In the genomic region with DNA sequence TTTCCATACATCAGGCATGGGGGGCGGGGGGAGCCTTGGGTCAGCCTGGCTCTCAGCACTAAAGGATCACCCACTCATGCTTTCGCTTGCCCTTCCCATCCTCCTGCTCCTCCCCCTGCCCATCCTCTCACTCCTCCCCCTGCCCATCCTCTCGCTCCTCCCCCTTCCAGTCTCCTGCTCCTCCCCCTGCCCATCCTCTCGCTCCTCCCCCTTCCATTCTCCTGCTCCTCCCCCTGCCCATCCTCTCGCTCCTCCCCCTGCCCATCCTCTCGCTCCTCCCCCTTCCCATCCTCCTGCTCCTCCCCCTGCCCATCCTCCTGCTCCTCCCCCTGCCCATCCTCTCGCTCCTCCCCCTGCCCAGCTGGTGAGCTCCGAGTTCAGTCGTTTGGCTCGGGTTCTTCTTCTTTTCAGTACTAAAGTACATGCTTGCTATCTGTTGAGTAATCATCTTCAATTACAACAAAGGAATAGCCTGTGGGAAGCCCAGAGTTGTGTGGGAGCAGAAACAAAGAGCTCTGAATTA, we compare ENCODE assay signal across 8 mouse cellular contexts. TPM values are rescaled to one million over a fixed set of nuclear protein-coding genes. Genes with fewer than 3 reads are reported as not detected.
DNase-seq lines count a peak whose midpoint lies in the region; ATAC-seq and TF ChIP-seq lines count a peak whose summit lies in the region.

No protein-coding gene starts in this region.

- TF ChIP-seq CTCF in thymus, adult 2 months (IDR thresholded peaks at IDR 0.05; ENCODE audit: borderline replicate concordance, control insufficient read depth, extremely low read depth, insufficient read depth, low read length, poor library complexity): no peak

- no peaks in the 10 kb centered on the region for H3K27me3 ChIP-seq in embryonic facial prominence, embryonic 15.5 days
- H3K27me3 ChIP-seq in heart, embryonic 10.5 days (ENCODE audit: insufficient read depth, poor library complexity, severe bottlenecking): no peaks in the 10 kb centered on the region
- no peaks in the 10 kb centered on the region for H3K27me3 ChIP-seq in kidney, embryonic 14.5 days (ENCODE audit: control insufficient read depth, insufficient read depth, low read length)
- H3K27me3 ChIP-seq in neural tube, embryonic 12.5 days (replicated peaks): no peaks in the 10 kb centered on the region
- H3K27me3 ChIP-seq in thymus, adult 2 months (ENCODE audit: control insufficient read depth, insufficient read depth, low read length): no peaks in the 10 kb centered on the region

- H3K36me3 ChIP-seq in embryonic facial prominence, embryonic 15.5 days: no peaks in the 10 kb centered on the region
- no peaks in the 10 kb centered on the region for H3K36me3 ChIP-seq in heart, embryonic 10.5 days
- no peaks in the 10 kb centered on the region for H3K36me3 ChIP-seq in kidney, embryonic 14.5 days (ENCODE audit: control insufficient read depth, insufficient read depth, low read length)
- H3K36me3 ChIP-seq in neural tube, embryonic 12.5 days: no peaks in the 10 kb centered on the region
- no peaks in the 10 kb centered on the region for H3K36me3 ChIP-seq in thymus, adult 2 months (ENCODE audit: control insufficient read depth, insufficient read depth, low read length)

- H3K27ac ChIP-seq in embryonic facial prominence, embryonic 15.5 days (replicated peaks): peak overlapping the region; percentile 51; the same call in 1 of the 2 replicates
- H3K27ac ChIP-seq in heart, embryonic 10.5 days: peak overlapping the region; percentile 73
- H3K27ac ChIP-seq in kidney, embryonic 14.5 days (ENCODE audit: low read depth, low read length): 0 out of 2 replicates have a peak overlapping the region, but pooled peaks have one; percentile 39
- H3K27ac ChIP-seq in neural tube, embryonic 12.5 days: no peak overlapping the region
- H3K27ac ChIP-seq in thymus, adult 2 months (ENCODE audit: control insufficient read depth, insufficient read depth, low read length): peak overlapping the region; percentile 43; the same call in 1 of the 2 replicates

- no peak for TF ChIP-seq POLR2A in thymus, adult 2 months (IDR thresholded peaks at IDR 0.05; ENCODE audit: control insufficient read depth, extremely low read depth, insufficient read depth, low read length, poor library complexity)

- H3K9ac ChIP-seq in embryonic facial prominence, embryonic 15.5 days: no peak overlapping the region
- H3K9ac ChIP-seq in kidney, embryonic 14.5 days (ENCODE audit: low read depth, low read length): no peak overlapping the region
- H3K9ac ChIP-seq in neural tube, embryonic 12.5 days: no peak overlapping the region

- peak; percentile 26 to 77 for DNase-seq in urinary bladder, adult 18-20 months (ENCODE audit: low spot score in 2 of 2)
- DNase-seq in urinary bladder, adult 2 months (ENCODE audit: low spot score): no peak
- peak; percentile 94 for DNase-seq in heart, embryonic 10.5 days (ENCODE audit: low spot score)
- peak; percentile 68 to 75 for DNase-seq in lung, adult 18-20 months
- DNase-seq in thymus, adult 2 months: peak; percentile 45

- peak; percentile 71 for ATAC-seq in embryonic facial prominence, embryonic 15.5 days (ENCODE audit: insufficient number of reproducible peaks, low FRiP score, low TSS enrichment, low read depth)
- peak; percentile 67 for ATAC-seq in kidney, embryonic 14.5 days (ENCODE audit: low FRiP score, low TSS enrichment)
- peak; percentile 63; the same call in 1 of the 2 replicates for ATAC-seq in neural tube, embryonic 12.5 days (ENCODE audit: low FRiP score, low read depth)

- H3K4me1 ChIP-seq in embryonic facial prominence, embryonic 15.5 days: peaks cover 9% of the 10 kb centered on the region
- H3K4me1 ChIP-seq in heart, embryonic 10.5 days: peaks cover 22% of the 10 kb centered on the region
- 0 out of 2 replicates have a peak, but pooled peaks cover 5% of the 10 kb centered on the region for H3K4me1 ChIP-seq in kidney, embryonic 14.5 days (ENCODE audit: control insufficient read depth, insufficient read depth, low read length)
- no peaks in the 10 kb centered on the region for H3K4me1 ChIP-seq in neural tube, embryonic 12.5 days
- peaks cover 7% of the 10 kb centered on the region; the same call in 1 of the 2 replicates for H3K4me1 ChIP-seq in thymus, adult 2 months (replicated peaks; ENCODE audit: control insufficient read depth, insufficient read depth, low read length)

- peak overlapping the region; percentile 23 for H3K4me3 ChIP-seq in embryonic facial prominence, embryonic 15.5 days (replicated peaks)
- peak overlapping the region; percentile 52 for H3K4me3 ChIP-seq in heart, embryonic 10.5 days
- H3K4me3 ChIP-seq in kidney, embryonic 14.5 days (ENCODE audit: low read length): peak overlapping the region; percentile 28; the same call in 1 of the 2 replicates
- no peak overlapping the region for H3K4me3 ChIP-seq in neural tube, embryonic 12.5 days
- H3K4me3 ChIP-seq in thymus, adult 2 months (ENCODE audit: control insufficient read depth, insufficient read depth, low read length): no peak overlapping the region

- 2% methylated on average over 8 of the region's 10 CpGs for WGBS in embryonic facial prominence, embryonic 15.5 days
- 2% methylated on average over 9 of the region's 10 CpGs for WGBS in heart, embryonic 10.5 days
- 2% methylated on average over 7 of the region's 10 CpGs for WGBS in kidney, embryonic 14.5 days
- WGBS in neural tube, embryonic 12.5 days: 5% methylated on average over 10 of the region's 10 CpGs
- WGBS in thymus, adult 2 months: 6% methylated on average over 8 of the region's 10 CpGs

- no peaks in the 10 kb centered on the region for H3K9me3 ChIP-seq in embryonic facial prominence, embryonic 15.5 days (replicated peaks)
- H3K9me3 ChIP-seq in heart, embryonic 10.5 days: no peaks in the 10 kb centered on the region
- H3K9me3 ChIP-seq in kidney, embryonic 14.5 days (ENCODE audit: control insufficient read depth, low read length): no peaks in the 10 kb centered on the region
- no peaks in the 10 kb centered on the region for H3K9me3 ChIP-seq in neural tube, embryonic 12.5 days

- H3K4me2 ChIP-seq in embryonic facial prominence, embryonic 15.5 days (replicated peaks): peak overlapping the region; percentile 43
- H3K4me2 ChIP-seq in kidney, embryonic 14.5 days (replicated peaks; ENCODE audit: low read depth, low read length): peak overlapping the region; percentile 40
- peak overlapping the region; percentile 42 for H3K4me2 ChIP-seq in neural tube, embryonic 12.5 days (replicated peaks)

RNA-seq across cellular contexts. Expression of a gene that starts 8.0 kb away (rescaled TPM):
- polyA plus RNA-seq in urinary bladder, adult 2 months (2012; rRNA removed): 43.9 and 48.9 TPM in 2 replicates
- 119 and 125 TPM in 2 replicates for polyA plus RNA-seq in embryonic facial prominence, embryonic 15.5 days (2015; fragmentation: Nextera tagmentation; extraction: Ambion mirVana)
- 174 and 196 TPM in 2 replicates for polyA plus RNA-seq in heart, embryonic 10.5 days (2016; fragmentation: Nextera tagmentation; extraction: Ambion mirVana)
- polyA plus RNA-seq in kidney, embryonic 14.5 days (2014; fragmentation: Nextera tagmentation; extraction: Ambion mirVana): 180 and 182 TPM in 2 replicates
- 187 and 191 TPM in 2 replicates for polyA plus RNA-seq in neural tube, embryonic 12.5 days (2016; fragmentation: Nextera tagmentation; extraction: Ambion mirVana)
- polyA plus RNA-seq in thymus, adult 2 months (2012; rRNA removed): 131 and 133 TPM in 2 replicates

RNA-seq across cellular contexts. Expression of a gene that starts 35.1 kb away (rescaled TPM):
- polyA plus RNA-seq in urinary bladder, adult 2 months (2012; rRNA removed): 67.8 and 74.1 TPM in 2 replicates
- polyA plus RNA-seq in embryonic facial prominence, embryonic 15.5 days (2015; fragmentation: Nextera tagmentation; extraction: Ambion mirVana): 57.5 and 64.2 TPM in 2 replicates
- 40.0 and 54.7 TPM in 2 replicates for polyA plus RNA-seq in heart, embryonic 10.5 days (2016; fragmentation: Nextera tagmentation; extraction: Ambion mirVana)
- 39.5 and 63.9 TPM in 2 replicates for polyA plus RNA-seq in kidney, embryonic 14.5 days (2014; fragmentation: Nextera tagmentation; extraction: Ambion mirVana)
- polyA plus RNA-seq in neural tube, embryonic 12.5 days (2016; fragmentation: Nextera tagmentation; extraction: Ambion mirVana): 77.0 and 80.6 TPM in 2 replicates
- polyA plus RNA-seq in thymus, adult 2 months (2012; rRNA removed): 29.3 and 37.0 TPM in 2 replicates

RNA-seq across cellular contexts. Expression of a gene that starts 35.1 kb away (rescaled TPM):
- polyA plus RNA-seq in urinary bladder, adult 2 months (2012; rRNA removed): 0.30 and 0.32 TPM in 2 replicates
- 1.3 and 2.2 TPM in 2 replicates for polyA plus RNA-seq in embryonic facial prominence, embryonic 15.5 days (2015; fragmentation: Nextera tagmentation; extraction: Ambion mirVana)
- 0.27 and 0.28 TPM in 2 replicates for polyA plus RNA-seq in heart, embryonic 10.5 days (2016; fragmentation: Nextera tagmentation; extraction: Ambion mirVana)
- polyA plus RNA-seq in kidney, embryonic 14.5 days (2014; fragmentation: Nextera tagmentation; extraction: Ambion mirVana): 0.46 and 1.4 TPM in 2 replicates
- 0.51 and 0.57 TPM in 2 replicates for polyA plus RNA-seq in neural tube, embryonic 12.5 days (2016; fragmentation: Nextera tagmentation; extraction: Ambion mirVana)
- polyA plus RNA-seq in thymus, adult 2 months (2012; rRNA removed): 83.5 and 85.5 TPM in 2 replicates

RNA-seq across cellular contexts. Expression of a gene that starts 35.9 kb away (rescaled TPM):
- 0.04 and 0.07 TPM in 2 replicates for polyA plus RNA-seq in urinary bladder, adult 2 months (2012; rRNA removed)
- 0.14 and 0.27 TPM in 2 replicates for polyA plus RNA-seq in embryonic facial prominence, embryonic 15.5 days (2015; fragmentation: Nextera tagmentation; extraction: Ambion mirVana)
- polyA plus RNA-seq in heart, embryonic 10.5 days (2016; fragmentation: Nextera tagmentation; extraction: Ambion mirVana): 0.19 and 0.37 TPM in 2 replicates
- 0.07 and 0.22 TPM in 2 replicates for polyA plus RNA-seq in kidney, embryonic 14.5 days (2014; fragmentation: Nextera tagmentation; extraction: Ambion mirVana)
- 0.51 and 0.56 TPM in 2 replicates for polyA plus RNA-seq in neural tube, embryonic 12.5 days (2016; fragmentation: Nextera tagmentation; extraction: Ambion mirVana)
- 0.04 and 0.11 TPM in 2 replicates for polyA plus RNA-seq in thymus, adult 2 months (2012; rRNA removed)

Comparison
In these comparisons a context has a peak if more than half of its experiments do, and no peak if none do; other contexts are left out.
1. H3K4me3 ChIP-seq: peak in embryonic facial prominence, embryonic 15.5 days (single experiment), heart, embryonic 10.5 days (single experiment) and kidney, embryonic 14.5 days (single experiment); none in neural tube, embryonic 12.5 days (single experiment) and thymus, adult 2 months (single experiment).
2. RNA of a gene that starts 35.1 kb away (polyA plus RNA-seq): 83.5 to 85.5 TPM in thymus, adult 2 months; 1.3 to 2.2 TPM in embryonic facial prominence, embryonic 15.5 days, 0.46 to 1.4 TPM in kidney, embryonic 14.5 days, 0.51 to 0.57 TPM in neural tube, embryonic 12.5 days, 0.30 to 0.32 TPM in urinary bladder, adult 2 months and 0.27 to 0.28 TPM in heart, embryonic 10.5 days; every median in the first group is over 10 times any median in the second.
3. Peak in every context shown above with its lines, with median percentiles within 50 percentile points of each other: ATAC-seq and H3K4me2 ChIP-seq.